Mouse (Mus musculus) brain, embryonic 14.5 days (tissue): ENCODE data around the gene Elovl2. TPM values are rescaled to one million over a fixed set of nuclear protein-coding genes. Genes with fewer than 3 reads are reported as not detected.

Source experiments
- DNase-seq: peaks from one replicate; pipeline ENCODE4 v3.0.0-alpha.2; 2011; ENCODE audit warnings: low read depth
- CTCF ChIP-seq: fragments of 200-500 bp; IDR thresholded peaks from 2 replicates; pipeline ENCODE4 v1.5.1; 2012; ENCODE audit warnings: inconsistent platforms, mild to moderate bottlenecking, moderate library complexity, borderline replicate concordance; ENCODE audit not compliant: insufficient read depth, insufficient read length; ENCODE audit errors: extremely low read depth
- POLR2A ChIP-seq: fragments of 200-500 bp; IDR thresholded peaks from 2 replicates; pipeline ENCODE4 v1.6.1; 2012; ENCODE audit warnings: mild to moderate bottlenecking, inconsistent platforms, borderline replicate concordance; ENCODE audit not compliant: poor library complexity, insufficient read depth, insufficient read length, severe bottlenecking; ENCODE audit errors: extremely low read depth
- polyA plus RNA-seq: library from polyadenylated mRNA; depleted of rRNA; stranded (reverse); fragments of >200 nt; gene quantifications from 2 replicates; pipeline ENCODE4 v1.2.3, GENCODE M21; 2012

Elovl2 gene
- polyA plus RNA-seq, 1 experiment: 39.5 TPM

GRCm38 (mm10) chr13:41249538-41250317 lies 29.5 kb upstream of the Elovl2 start, which contains the start of gene Smim13:
Smim13 (plus strand) TSS chr13:41249844.
- peak; percentile 99 for DNase-seq
- TF ChIP-seq CTCF: peak; percentile 48
- TF ChIP-seq POLR2A: peak; percentile 31; the same call in 1 of the 2 replicates

DNA sequence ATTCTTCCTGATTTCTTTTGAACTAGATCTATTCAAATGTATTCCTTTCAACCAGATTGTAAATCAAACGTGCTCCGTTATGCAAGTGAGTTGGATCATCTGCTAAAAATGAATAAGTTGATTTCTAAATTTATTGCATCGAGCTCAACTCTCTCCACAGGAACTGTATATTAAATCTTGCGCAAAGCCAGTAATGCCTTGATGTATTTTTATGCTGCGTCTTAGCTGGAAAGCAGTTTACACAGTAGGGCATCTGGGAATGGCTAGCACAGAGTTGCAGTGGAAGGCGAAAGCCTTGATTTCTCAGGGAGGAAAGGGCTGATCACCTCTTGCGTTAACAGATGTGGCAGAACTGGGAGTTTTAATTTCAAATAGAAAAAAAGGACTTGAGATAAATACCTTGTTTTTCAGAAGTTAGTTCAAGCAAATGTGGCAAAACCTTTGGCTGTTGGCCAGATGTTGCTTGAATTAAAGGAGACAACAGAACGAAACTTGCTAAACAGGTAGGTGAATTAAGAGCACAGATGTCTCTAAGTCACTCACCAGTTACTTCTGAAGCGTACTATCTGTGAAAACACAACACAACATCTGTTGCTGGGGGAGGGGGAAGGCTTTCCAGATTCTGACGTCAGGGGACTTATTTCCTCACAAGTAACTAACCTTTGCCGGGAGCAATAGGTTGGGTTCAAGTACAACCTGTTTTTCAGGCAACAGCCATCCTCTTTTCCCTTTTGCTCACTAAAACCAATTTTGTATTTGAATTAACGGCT lies 28.7 kb upstream of the Elovl2 start:
- TF ChIP-seq POLR2A: no peak
- TF ChIP-seq CTCF: no peak
- DNase-seq: no peak

GRCm38 (mm10) chr13:41244306-41244830 lies 24.2 kb upstream of the Elovl2 start:
- no peak for TF ChIP-seq CTCF
- no peak for TF ChIP-seq POLR2A
- DNase-seq: no peak

- no peak for DNase-seq
- TF ChIP-seq POLR2A (no peak), CTCF (no peak)
Measured at GRCm38 (mm10) chr13:41241557-41241956, 21.4 kb upstream of the Elovl2 start.

DNA sequence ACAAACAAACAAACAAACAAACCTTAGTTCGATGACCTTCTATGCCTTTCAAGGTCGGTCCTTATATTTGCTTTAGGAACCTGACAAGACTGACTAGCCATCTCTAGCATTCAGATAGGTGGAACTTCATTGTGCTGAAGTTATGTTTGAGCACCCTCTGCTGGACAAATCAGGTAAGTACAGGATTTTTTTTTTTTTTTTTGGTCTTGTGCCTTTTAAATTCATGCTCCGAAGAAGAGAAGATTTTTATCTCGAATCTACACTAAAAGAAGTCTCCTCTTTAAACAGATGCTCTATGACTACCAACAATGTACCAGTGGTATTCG lies 18.6 kb upstream of the Elovl2 start:
- peak; percentile 88 for DNase-seq
- TF ChIP-seq CTCF: peak; percentile 51; the same call in 1 of the 2 replicates
- TF ChIP-seq POLR2A: no peak

DNA sequence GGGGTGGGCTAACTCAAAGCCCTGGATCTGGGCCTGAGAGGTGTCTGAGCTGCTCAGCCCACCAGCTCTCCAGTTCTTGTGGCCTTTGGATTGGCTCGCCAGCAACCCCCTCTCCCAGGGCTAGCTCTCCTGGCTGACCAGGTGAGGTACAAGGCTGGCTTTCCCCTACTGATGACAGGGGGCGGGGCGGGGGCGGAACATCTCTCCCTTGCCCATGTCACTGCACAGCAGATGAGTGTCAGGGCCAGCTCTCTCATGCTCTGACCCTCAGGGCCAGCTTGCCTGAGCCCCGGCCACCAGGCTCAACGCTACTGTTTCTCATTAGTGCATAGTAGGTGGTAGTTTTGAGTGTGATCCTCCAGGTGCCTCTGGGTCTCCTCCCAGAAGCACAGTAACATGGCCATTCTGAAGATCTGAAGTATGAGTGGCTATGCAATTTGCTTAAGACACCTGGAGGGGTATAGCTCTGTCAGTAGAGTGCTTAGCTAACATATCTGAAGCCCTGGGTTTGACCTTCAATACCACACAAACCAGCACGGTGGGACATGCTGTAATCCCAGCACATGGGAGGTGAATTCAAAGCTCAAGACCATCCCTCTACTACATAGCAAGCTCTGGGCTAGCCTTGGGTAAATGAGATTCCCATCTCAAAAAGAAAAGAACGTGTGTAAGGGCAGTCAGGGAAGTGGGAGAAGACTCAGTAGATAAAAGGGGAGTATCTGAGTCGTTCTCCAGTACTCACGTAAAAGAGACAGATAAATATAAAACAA lies 18.0 kb upstream of the Elovl2 start:
- no peak for DNase-seq
- TF ChIP-seq CTCF (no peak), POLR2A (no peak)

DNA sequence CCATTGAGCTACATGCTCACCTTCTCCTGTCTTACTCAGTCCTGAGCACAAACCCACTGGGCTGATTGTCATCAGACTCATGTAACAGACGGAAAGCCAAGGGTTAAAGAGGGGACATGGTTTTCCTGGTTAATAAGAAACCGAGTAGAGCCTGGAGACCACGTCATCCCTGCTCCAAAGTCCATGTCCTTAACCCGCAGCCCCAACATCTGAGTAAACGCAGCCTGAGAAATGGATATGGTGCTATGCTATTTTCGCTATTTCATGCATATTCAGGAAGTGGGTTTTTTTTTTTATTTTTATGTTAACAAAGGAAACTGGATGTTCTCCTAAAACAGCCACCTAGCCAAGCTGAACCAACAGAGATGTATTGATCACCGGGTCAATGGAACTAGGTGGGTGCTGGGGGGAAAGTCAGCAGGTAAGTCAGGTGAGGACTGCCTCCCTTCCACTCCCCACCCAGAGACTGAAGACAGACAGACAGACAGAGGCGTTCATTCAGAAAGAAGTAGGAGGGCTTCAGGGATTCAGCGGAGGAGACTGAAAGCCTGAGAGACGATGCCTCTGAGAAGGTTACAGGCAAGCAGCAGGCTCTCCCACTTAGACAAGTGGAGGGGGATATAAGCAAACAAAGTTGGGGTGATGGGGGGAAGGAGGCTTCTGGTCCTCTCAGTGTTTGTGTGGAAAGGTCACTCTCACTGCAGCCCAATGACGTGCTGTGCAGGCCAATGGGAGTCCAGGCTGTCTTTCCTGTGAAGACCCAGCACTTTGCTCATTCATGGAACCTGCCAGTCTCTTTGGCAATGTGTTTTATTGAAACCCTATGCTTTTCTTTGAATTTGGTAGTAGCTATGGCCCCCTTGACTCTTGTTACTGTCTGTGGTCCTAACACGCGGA lies 15.9 kb upstream of the Elovl2 start:
- TF ChIP-seq CTCF (no peak), POLR2A (no peak)
- no peak for DNase-seq

DNA sequence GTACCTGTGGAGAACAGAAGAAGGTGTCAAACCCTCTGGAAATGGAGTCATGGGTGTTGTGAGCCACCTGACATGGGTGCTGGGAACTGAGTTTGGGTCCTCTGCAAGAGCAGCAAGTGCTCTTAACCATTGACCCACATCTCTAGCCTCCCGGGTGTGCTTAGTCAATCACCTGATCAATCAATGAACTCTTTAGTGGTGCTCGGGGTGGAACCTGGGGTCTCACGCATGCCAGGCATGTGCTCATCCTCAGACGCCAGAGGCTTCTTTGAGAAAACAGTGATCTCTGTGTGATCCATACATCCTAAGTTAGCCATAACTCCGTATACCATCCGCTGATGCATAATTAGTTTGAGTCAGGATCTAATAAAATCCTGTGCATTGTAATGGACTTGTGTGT lies 15.0 kb upstream of the Elovl2 start:
- TF ChIP-seq POLR2A: no peak
- no peak for TF ChIP-seq CTCF
- no peak for DNase-seq

GRCm38 (mm10) chr13:41233241-41233640 lies 13.0 kb upstream of the Elovl2 start:
- no peak for DNase-seq
- no peak for TF ChIP-seq CTCF
- no peak for TF ChIP-seq POLR2A

GRCm38 (mm10) chr13:41232209-41232608 lies 12.0 kb upstream of the Elovl2 start:
- no peak for DNase-seq
- TF ChIP-seq CTCF (no peak), POLR2A (no peak)

GRCm38 (mm10) chr13:41231389-41231983 lies 11.3 kb upstream of the Elovl2 start:
- peak; percentile 95 for DNase-seq
- TF ChIP-seq POLR2A (no peak), CTCF (no peak)
